Mouse (Mus musculus) kidney, embryonic 16.5 days (tissue): ENCODE measurements around the gene Nos2. TPM values are rescaled to one million over a fixed set of nuclear protein-coding genes. Genes with fewer than 3 reads are reported as not detected.

Source experiments
- polyA plus RNA-seq: library from polyadenylated mRNA; unstranded; fragments of >200 nt; fragmentation: Nextera tagmentation; extraction: Ambion mirVana; gene quantifications from 2 replicates; pipeline ENCODE4 v1.2.1, GENCODE M21; 2015

Nos2 gene
- polyA plus RNA-seq, 1 experiment from 2014 or later: 2.1 TPM

Other genes starting within 250 kb of the Nos2 start
- 14.3 and 16.3 TPM in 2 replicates for gene Nlk, start 223.4 kb upstream of the Nos2 start, polyA plus RNA-seq
- 44.1 and 47.0 TPM in 2 replicates for gene Ccnq, start 169.1 kb upstream of the Nos2 start, polyA plus RNA-seq
- gene Lyrm9, start 94.2 kb upstream of the Nos2 start, polyA plus RNA-seq: 21.1 TPM in 2 replicates
- 52.5 and 59.5 TPM in 2 replicates for gene Lgals9, start 64.2 kb downstream of the Nos2 start, polyA plus RNA-seq
- 3.5 and 3.8 TPM in 2 replicates for gene Ksr1, start 225.6 kb downstream of the Nos2 start, polyA plus RNA-seq